Mouse (Mus musculus) liver, adult (tissue): Measurements from ENCODE around the gene Iars2.

ENCODE experiments used
- GATA4 ChIP-seq: IDR thresholded peaks from 2 replicates; pipeline ENCODE4 v1.6.1; 2014; ENCODE audit warnings: mild to moderate bottlenecking, low read length; ENCODE audit not compliant: insufficient replicate concordance

The Iars2 gene

GRCm38 (mm10) chr1:185262565-185262964 is 66.6 kb downstream of the Iars2 start:
- no peak for TF ChIP-seq GATA4

DNA sequence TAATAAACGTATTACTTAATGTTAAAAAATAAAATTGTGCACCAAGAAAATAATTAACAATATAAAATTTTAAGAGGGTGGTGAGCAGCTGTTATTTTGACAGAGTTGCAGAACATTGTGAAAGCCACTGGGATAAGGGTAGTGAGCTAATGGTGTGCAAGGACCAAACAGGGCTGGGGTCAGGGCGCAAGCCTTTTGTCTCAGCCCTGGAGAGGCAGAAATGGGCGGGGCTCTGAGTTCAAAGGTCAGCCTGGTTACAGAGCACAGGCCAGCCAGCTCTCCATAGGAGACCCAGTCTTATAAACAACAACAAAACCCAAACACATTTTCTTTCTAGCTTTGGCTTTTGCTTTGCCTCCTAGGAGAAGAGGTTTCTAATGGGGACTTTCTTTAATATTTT is 72.4 kb downstream of the Iars2 start:
- TF ChIP-seq GATA4 = no peak

- no peak for TF ChIP-seq GATA4
Observed at GRCm38 (mm10) chr1:185255336-185255735, 73.9 kb downstream of the Iars2 start.

DNA sequence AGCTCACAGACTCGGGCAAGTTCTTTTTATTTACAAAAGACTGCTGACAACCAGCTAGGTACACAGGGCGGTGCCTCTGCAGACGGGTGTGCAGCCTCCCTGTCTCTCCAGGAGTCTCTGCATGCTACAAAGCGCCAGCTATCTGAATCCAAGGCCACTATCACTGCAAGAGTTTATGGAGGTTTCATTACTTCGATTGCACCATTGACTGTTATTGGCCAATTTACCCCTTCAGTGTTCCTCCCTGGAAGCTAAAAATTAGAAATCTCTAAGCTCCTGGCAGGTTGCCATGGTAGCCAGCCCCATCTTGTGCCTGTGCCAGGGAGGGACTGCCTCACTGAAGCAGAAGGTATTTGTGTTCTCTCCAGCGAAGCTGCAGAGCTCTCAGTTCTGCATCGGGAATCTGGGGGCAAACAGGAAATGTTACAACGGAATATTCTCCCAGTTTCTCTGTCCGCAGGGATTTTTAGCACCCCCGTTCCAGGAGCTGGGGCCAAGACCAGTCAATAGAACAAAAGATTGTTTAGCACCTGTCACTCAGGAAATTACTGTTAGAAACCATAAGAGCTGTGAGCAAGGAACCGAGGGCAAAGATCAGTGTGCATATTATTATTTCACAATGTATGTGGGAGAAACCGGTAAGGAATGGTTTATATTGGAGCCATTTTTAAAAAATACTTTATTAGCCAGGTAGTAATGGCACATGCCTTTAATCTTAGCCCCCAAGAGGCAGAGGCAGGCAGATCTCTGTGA is 75.9 kb downstream of the Iars2 start:
- no peak for TF ChIP-seq GATA4

GRCm38 (mm10) chr1:185252351-185252750 is 76.8 kb downstream of the Iars2 start:
- TF ChIP-seq GATA4 = no peak

DNA sequence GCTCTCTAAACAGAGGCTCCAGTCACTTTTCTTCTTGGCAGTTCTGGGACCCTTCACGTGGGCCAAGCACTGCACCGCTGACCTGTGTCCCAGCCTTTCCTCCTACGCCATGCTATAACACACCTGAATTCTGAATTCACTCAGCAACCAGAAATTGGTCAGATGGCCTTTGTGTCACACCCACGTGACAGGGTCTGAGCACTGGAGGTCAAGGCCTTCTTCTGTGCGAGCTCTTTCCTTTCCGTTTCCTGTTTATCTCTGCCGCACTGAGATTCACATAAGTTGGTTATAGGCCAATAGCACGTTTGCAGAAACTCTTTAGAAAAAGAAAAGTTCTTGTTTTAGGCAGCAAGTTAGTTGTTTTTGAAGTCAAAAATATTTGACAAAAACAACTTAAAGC is 80.5 kb downstream of the Iars2 start:
- no peak; the same call in 1 of the 2 replicates for TF ChIP-seq GATA4

DNA sequence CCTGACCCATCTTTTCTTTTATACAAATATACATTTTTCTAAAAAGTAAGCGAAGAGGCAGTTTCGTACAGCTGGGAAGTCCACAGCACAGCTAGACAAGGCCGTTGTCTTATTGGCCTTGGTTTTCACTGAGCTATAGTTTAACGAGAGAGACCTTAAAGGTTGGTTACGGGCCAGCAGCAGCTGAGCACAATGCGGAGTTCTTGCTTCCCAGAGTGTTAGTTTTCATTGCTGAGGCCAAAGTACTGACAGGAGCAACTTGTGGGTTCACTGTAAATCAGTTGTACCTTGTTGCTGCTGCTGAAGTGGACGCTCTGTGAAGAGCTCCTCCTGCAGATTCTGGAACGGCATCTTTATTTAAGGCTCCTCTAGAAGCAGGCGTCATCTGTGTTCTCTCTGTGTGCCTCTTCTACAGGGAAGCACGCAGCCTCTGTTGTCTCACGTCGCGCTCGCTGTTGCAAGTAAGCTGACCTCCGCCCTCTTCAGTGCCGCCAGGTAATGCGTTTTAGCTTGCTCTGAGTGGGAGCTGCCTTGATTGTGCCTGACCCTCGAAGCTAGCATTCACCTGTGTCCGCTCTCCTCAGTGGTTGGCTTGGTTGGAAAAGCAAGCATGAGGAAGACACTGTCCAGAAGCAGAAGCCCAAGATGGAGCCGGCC is 81.6 kb downstream of the Iars2 start:
- TF ChIP-seq GATA4 = no peak

- no peak for TF ChIP-seq GATA4
Observed at GRCm38 (mm10) chr1:185245456-185245855, 83.7 kb downstream of the Iars2 start.

DNA sequence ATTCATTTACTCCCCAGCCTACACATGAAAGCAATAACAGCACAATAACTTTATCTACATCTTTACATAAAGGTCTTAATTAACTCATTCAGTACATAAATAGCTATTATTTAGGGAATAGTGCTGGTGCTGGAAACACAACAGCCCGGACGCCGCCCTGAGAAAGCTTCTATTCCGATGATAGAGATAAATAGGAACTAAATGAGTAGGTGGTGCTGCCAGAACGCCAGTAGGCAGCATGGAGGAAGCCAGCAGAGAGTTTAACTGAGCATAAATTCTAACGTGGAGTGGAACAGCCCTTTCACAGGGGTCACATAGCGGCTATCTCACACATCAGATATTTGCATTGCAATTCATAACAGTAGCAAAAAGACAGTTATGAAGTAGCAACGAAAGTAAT is 86.2 kb downstream of the Iars2 start:
- TF ChIP-seq GATA4 = no peak

DNA sequence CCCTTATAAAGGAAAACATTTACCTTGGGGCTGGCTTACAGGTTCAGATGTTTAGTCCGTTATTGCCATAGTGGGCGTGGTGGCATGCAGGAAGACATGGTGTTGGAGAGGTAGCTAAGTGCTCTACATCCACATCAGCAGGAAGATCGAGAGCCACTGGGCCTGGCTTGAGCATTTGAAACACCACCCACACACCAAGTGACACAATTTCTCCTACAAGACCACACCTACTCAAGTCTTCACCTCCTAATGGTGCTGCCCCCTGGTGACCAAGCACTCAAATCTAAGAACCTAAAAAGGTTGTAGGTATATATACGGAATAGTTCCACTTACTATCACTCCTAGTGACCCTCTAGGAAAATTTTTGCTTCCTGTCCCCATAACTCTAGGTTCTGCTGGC is 92.7 kb downstream of the Iars2 start:
- TF ChIP-seq GATA4 = no peak

- TF ChIP-seq GATA4 = no peak
Observed at GRCm38 (mm10) chr1:185235837-185236236, 93.4 kb downstream of the Iars2 start.
